Mouse (Mus musculus) midbrain, embryonic 11.5 days (tissue): ENCODE results near the gene Nav2. TPM values are rescaled to one million over a fixed set of nuclear protein-coding genes. Genes with fewer than 3 reads are reported as not detected.

Source experiments
- ATAC-seq: fragments of 200-750 bp; cut with Nextera tagmentation; 2 replicates; pipeline ENCODE4 v1.8.0; 2017; ENCODE audit warnings: moderate TSS enrichment, moderate library complexity; ENCODE audit not compliant: low FRiP score
- DNase-seq: peaks from one replicate; pipeline ENCODE4 v3.0.0; 2015; ENCODE audit warnings: low spot score; ENCODE audit errors: missing footprints
- H3K27ac ChIP-seq: fragments of 300-500 bp; sonication (generic); 2 replicates; pipeline ENCODE4 v1.5.1; 2014; ENCODE audit warnings: low read depth, low read length
- H3K27me3 ChIP-seq: fragments of 300-500 bp; sonication (generic); 2 replicates; pipeline ENCODE4 v1.6.1; 2014; ENCODE audit warnings: mild to moderate bottlenecking, low read length, moderate library complexity, mixed read lengths; ENCODE audit not compliant: control insufficient read depth, insufficient read depth
- H3K36me3 ChIP-seq: fragments of 300-500 bp; sonication (generic); 2 replicates; pipeline ENCODE4 v1.6.1; 2014; ENCODE audit warnings: mild to moderate bottlenecking, low read length, moderate library complexity, mixed read lengths; ENCODE audit not compliant: control insufficient read depth, insufficient read depth
- H3K4me1 ChIP-seq: fragments of 300-500 bp; sonication (generic); 2 replicates; pipeline ENCODE4 v1.6.1; 2014; ENCODE audit warnings: low read length; ENCODE audit not compliant: control insufficient read depth, insufficient read depth
- H3K4me2 ChIP-seq: fragments of 300-500 bp; sonication (generic); 2 replicates; pipeline ENCODE4 v1.6.1; 2014; ENCODE audit warnings: mild to moderate bottlenecking, moderate library complexity
- H3K4me3 ChIP-seq: fragments of 300-500 bp; sonication (generic); 2 replicates; pipeline ENCODE4 v1.5.1; 2014; ENCODE audit warnings: low read depth, low read length
- H3K9ac ChIP-seq: fragments of 300-500 bp; sonication (generic); 2 replicates; pipeline ENCODE4 v1.6.1; 2014; ENCODE audit warnings: low read length
- H3K9me3 ChIP-seq: fragments of 300-500 bp; sonication (generic); 2 replicates; pipeline ENCODE4 v1.6.1; 2016; ENCODE audit warnings: low read length; ENCODE audit not compliant: control insufficient read depth
- WGBS: fragments of 180-500 bp; shearing (Covaris S2); extraction: QIAGEN DNeasy Blood & Tissue Kit; methylation state at CpG from one replicate; pipeline ENCODE4 v1.1.7; 2014; 5-methylcytosine and 5-hydroxymethylcytosine counted together
- polyA plus RNA-seq: library from polyadenylated mRNA; unstranded; fragments of >200 nt; fragmentation: Nextera tagmentation; extraction: Ambion mirVana; gene quantifications from 2 replicates; pipeline ENCODE4 v1.2.1, GENCODE M21; 2014

Nav2 gene
- polyA plus RNA-seq, 1 experiment from 2014 or later: 15.9 TPM

GRCm38 (mm10) chr7:49034253-49034652 is 125.7 kb downstream of the Nav2 start:
- WGBS: 93% methylated on average over 2 of the region's 2 CpGs
- no peak overlapping the region for H3K9ac ChIP-seq

DNA sequence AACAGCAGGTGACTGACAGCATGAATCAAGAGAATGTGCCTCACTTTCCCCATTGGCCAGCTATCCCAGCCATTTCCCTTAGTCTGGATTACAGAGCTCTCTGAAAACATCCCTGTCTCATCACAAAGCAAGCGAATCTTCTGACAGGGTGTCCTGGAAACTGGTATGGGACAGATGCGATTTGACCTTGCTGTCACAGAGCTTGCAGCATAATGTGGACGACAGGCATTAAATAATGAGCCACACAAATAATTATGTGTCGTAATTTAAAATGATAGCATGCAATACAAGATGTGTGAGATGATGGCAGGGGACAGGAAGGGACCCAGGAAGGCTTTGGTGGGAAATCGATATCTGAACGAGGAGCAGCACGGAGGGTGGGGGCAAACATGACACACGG is 131.6 kb downstream of the Nav2 start:
- Histone ChIP-seq H3K4me2 (no peak overlapping the region), H3K4me1 (peaks cover 26% of the 10 kb centered on the region), H3K9me3 (no peaks in the 10 kb centered on the region), H3K27ac (no peak overlapping the region), H3K4me3 (no peak overlapping the region), H3K36me3 (no peaks in the 10 kb centered on the region), H3K27me3 (no peaks in the 10 kb centered on the region), H3K9ac (no peak overlapping the region)
- no peak for ATAC-seq
- peak; percentile 80 for DNase-seq
- 78% methylated on average over 8 of the region's 8 CpGs for WGBS

More at GRCm38 (mm10) chr7:49034253-49034652, 125.7 kb downstream of the Nav2 start:
- H3K9me3 ChIP-seq: no peaks in the 10 kb centered on the region
- ATAC-seq (no peak), DNase-seq (no peak)
- H3K27ac ChIP-seq: no peak overlapping the region
- no peaks in the 10 kb centered on the region for H3K27me3 ChIP-seq
- H3K36me3 ChIP-seq: no peaks in the 10 kb centered on the region
- no peak overlapping the region for H3K4me2 ChIP-seq
- H3K4me1 ChIP-seq: peaks cover 8% of the 10 kb centered on the region
- H3K4me3 ChIP-seq: no peak overlapping the region

GRCm38 (mm10) chr7:49041334-49042070 is 133.0 kb downstream of the Nav2 start:
- Histone ChIP-seq H3K27me3 (no peaks in the 10 kb centered on the region), H3K4me1 (peaks cover 33% of the 10 kb centered on the region), H3K9me3 (no peaks in the 10 kb centered on the region), H3K36me3 (no peaks in the 10 kb centered on the region), H3K4me3 (no peak overlapping the region), H3K4me2 (no peak overlapping the region), H3K9ac (no peak overlapping the region), H3K27ac (no peak overlapping the region)
- 42% methylated on average over 4 of the region's 4 CpGs for WGBS
- DNase-seq (no peak), ATAC-seq (peak; percentile 47)

DNA sequence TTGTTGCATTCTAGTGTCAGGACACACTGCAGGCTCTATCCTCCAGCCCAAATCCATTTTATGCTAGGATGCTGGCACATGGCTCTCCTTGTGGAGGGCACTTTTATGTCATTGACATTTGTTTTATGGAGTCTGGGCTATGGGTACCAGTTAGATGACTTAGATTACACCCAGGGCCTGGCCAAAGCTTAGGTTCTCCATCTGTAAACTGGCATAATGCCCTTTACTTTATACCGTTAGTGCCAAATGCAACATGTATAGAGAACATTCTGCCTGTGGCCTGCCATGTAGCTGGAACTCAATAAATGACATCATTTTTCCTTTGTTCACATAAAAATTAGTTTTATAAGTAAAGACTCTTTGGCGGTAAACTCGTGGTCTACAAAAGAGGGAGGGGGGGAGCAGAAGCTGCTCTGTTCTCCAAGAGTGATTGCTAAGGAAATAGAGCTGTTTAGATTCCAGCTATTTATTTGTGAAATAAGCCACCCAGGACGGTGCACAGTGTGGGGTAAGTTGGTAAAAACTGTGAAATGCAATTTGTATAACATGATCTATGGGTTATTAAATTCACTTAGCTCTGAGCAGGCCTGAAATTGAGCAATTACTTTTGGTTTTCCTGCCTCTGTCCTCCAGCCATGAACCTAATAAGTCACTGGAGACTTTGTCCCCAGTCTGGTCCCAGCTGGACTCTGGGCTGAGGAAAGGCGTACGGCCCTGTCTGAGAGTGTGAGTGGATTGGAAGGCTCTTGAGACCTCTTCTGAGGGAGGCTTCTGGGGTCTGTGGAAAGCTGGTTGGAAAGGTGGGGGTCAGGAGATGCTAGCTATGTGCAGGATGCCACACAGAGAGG is 137.2 kb downstream of the Nav2 start:
- Histone ChIP-seq H3K4me3 (no peak overlapping the region), H3K27ac (no peak overlapping the region), H3K27me3 (no peaks in the 10 kb centered on the region), H3K36me3 (no peaks in the 10 kb centered on the region), H3K4me1 (peaks cover 54% of the 10 kb centered on the region), H3K4me2 (no peak overlapping the region), H3K9me3 (no peaks in the 10 kb centered on the region), H3K9ac (no peak overlapping the region; the same call in 1 of the 2 replicates)
- 73% methylated on average over 6 of the region's 6 CpGs for WGBS
- DNase-seq (no peak), ATAC-seq (no peak)

- no peak overlapping the region for H3K4me3 ChIP-seq
- H3K27me3 ChIP-seq: no peaks in the 10 kb centered on the region
- 67% methylated on average over 6 of the region's 6 CpGs for WGBS
- DNase-seq (no peak), ATAC-seq (no peak)
- no peak overlapping the region; the same call in 1 of the 2 replicates for H3K9ac ChIP-seq
- no peak overlapping the region for H3K27ac ChIP-seq
- no peaks in the 10 kb centered on the region for H3K9me3 ChIP-seq
- no peaks in the 10 kb centered on the region for H3K36me3 ChIP-seq
- H3K4me1 ChIP-seq: peaks cover 58% of the 10 kb centered on the region
- H3K4me2 ChIP-seq: no peak overlapping the region
Observed at GRCm38 (mm10) chr7:49046347-49046989, 138.0 kb downstream of the Nav2 start.

GRCm38 (mm10) chr7:49047336-49047735 is 138.8 kb downstream of the Nav2 start:
- DNase-seq (no peak), ATAC-seq (no peak)
- peaks cover 59% of the 10 kb centered on the region for H3K4me1 ChIP-seq
- H3K9ac ChIP-seq: no peak overlapping the region
- H3K27me3 ChIP-seq: no peaks in the 10 kb centered on the region
- H3K9me3 ChIP-seq: no peaks in the 10 kb centered on the region
- no peaks in the 10 kb centered on the region for H3K36me3 ChIP-seq
- no peak overlapping the region for H3K4me2 ChIP-seq
- H3K27ac ChIP-seq: no peak overlapping the region
- no peak overlapping the region for H3K4me3 ChIP-seq
- WGBS: 67% methylated on average over 8 of the region's 8 CpGs

- ATAC-seq (peak; percentile 95), DNase-seq (peak; percentile 91)
- peaks cover 52% of the 10 kb centered on the region for H3K4me1 ChIP-seq
- H3K36me3 ChIP-seq: no peaks in the 10 kb centered on the region
- H3K9ac ChIP-seq: peak overlapping the region; percentile 43; the same call in 1 of the 2 replicates
- no peak overlapping the region for H3K4me3 ChIP-seq
- H3K27me3 ChIP-seq: no peaks in the 10 kb centered on the region; the same call in none of the 2 replicates
- H3K9me3 ChIP-seq: no peaks in the 10 kb centered on the region
- 51% methylated on average over 9 of the region's 9 CpGs for WGBS
- H3K27ac ChIP-seq: peak overlapping the region; percentile 59
- H3K4me2 ChIP-seq: peak overlapping the region; percentile 14; the same call in 1 of the 2 replicates
Observed at GRCm38 (mm10) chr7:49052871-49053618, 144.5 kb downstream of the Nav2 start.

- H3K36me3 ChIP-seq: no peaks in the 10 kb centered on the region
- H3K9ac ChIP-seq: no peak overlapping the region
- H3K4me2 ChIP-seq: no peak overlapping the region
- ATAC-seq (no peak), DNase-seq (no peak)
- no peaks in the 10 kb centered on the region for H3K9me3 ChIP-seq
- H3K27ac ChIP-seq: no peak overlapping the region
- WGBS: 85% methylated on average over 10 of the region's 10 CpGs
- no peaks in the 10 kb centered on the region; the same call in none of the 2 replicates for H3K27me3 ChIP-seq
- H3K4me3 ChIP-seq: no peak overlapping the region
- H3K4me1 ChIP-seq: peaks cover 41% of the 10 kb centered on the region
Observed at GRCm38 (mm10) chr7:49055273-49055672, 146.8 kb downstream of the Nav2 start.
